Mouse (Mus musculus): ENCODE data around the gene Cpne9. TPM values are rescaled to one million over a fixed set of nuclear protein-coding genes. Genes with fewer than 3 reads are reported as not detected.
"Not testable (repeated sequence)": the region's sequence is repeated elsewhere in the genome, so short reads cannot be mapped to it uniquely, and the experiment has no call there.

Cpne9 gene
- polyA plus RNA-seq, 1 experiment = not detected

DNA sequence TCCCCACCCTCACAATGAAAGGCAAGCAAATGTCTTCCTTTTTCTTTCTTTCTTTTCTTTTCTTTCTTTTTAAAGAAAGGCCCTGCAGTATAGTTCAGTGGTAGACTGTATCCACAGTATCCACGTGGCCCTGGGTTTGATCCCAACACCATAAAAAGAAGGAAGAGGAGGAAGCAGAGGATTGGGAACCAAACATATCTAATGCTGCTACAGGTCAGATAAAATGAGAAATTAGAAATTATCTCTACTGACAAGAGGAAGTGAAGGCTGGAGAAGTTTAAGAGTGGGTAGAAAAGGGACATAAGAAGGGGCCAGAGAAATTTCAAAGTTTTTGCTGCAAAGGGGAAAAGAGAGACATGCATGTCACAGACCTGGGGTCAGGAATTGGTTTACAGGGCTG is 4.2 kb downstream of the Cpne9 start:
- WGBS = 45% methylated on average over 1 of the region's 1 CpGs

DNA sequence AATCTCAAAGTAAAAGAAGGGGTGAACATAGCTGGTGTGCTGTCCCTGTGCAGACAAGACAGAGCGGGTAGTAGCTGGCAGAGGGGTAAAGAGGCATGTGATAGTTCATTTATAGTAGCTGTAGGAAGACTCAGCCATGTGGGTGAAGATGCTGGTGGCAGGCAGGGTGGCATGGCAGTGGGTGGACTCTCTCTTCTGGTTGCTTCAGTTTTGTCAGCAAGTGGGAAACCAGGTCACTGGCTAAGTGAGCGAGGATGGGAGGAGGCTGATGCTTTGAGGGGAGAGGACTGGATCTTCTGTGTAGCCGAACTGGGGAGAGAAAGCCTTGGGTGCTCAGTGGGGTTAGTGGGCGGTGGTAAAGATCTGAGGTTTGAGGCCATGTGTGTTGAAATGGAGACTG is 5.1 kb downstream of the Cpne9 start:
- WGBS = 75% methylated on average over 4 of the region's 4 CpGs
- no peak for DNase-seq (ENCODE audit: low read depth, low spot score)

More for the DNA sequence above, 4.2 kb downstream of the Cpne9 start:
- no peak for DNase-seq (ENCODE audit: low read depth, low spot score)

DNA sequence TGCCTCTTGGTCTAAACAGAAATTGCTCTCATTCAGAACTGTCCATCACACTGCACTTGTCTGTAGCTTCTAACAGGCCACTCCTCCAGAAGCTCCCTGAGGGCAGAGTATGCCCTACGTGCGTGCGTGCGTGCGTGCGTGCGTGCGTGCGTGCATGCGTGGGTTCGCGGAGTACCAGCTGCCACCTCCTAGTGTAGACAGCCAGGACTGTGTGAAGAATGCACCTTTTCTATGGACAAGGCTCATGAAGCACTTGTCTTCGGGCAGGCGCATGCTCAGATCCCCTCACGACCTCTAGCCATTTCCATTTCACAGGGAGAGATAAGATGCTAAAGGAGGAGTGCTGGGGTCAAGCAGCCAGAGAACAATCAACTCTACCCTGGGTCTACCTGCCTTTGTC is 7.2 kb downstream of the Cpne9 start:
- WGBS = 93% methylated on average over 15 of the region's 15 CpGs
- DNase-seq (ENCODE audit: low read depth, low spot score) = no peak

DNA sequence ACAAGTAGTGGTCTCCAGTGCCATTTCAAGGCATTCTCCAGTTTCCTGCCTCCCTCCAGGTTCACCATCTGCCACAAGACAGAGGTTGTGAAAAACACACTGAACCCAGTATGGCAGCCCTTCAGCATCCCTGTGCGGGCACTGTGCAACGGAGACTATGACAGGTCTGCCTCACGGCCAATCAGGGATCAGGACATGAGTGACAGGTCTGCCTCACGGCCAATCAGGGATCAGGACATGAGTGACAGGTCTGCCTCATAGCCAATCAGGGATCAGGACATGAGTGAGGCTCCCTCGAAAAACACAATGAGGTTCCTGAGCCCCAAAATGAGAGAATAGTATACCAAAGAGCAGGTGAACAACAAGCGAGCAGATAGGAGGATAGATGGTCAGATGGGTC is 8.2 kb downstream of the Cpne9 start:
- no peak for DNase-seq (ENCODE audit: low read depth, low spot score)
- 72% methylated on average over 6 of the region's 6 CpGs for WGBS

DNA sequence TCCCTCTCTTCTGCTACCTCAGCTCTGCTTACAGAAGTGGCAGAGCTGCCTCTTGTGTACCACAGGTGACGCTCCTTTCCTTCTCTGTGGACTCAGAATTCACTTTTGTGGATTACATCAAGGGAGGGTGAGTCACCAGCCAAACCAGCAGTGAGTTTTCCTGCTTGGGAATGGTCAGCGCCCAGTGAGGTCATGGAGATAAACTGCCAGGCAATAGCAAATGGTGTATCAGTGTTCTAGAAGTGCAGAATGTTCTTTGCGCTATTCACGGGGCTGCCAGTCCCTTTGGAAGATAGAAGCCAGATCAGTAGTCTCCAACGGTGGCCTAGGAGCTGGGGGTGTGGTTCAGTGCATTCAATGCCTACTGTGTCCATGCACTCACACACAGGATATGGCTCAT is 10.8 kb downstream of the Cpne9 start:
- 52% methylated on average over 5 of the region's 5 CpGs for WGBS
- no peak for DNase-seq (ENCODE audit: low read depth, low spot score)

DNA sequence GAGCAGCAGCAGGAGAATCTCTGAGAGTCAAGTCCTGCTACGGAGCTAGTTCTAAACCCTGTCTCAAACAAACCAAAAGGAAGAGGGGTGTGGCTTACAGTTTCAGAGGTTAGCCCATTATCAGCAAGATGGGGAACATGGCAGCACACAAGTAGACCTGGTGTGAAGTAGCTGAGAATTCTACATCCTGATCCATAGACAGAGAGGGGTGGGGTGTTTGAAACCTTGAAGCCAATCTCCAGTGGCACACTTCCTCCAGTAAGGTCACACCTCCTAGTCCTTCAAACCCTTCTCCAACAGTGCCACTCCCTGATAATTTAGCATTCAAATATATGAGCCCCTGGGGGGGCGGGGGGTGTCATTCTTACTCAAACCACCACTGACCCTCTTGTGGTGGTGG is 13.9 kb downstream of the Cpne9 start:
- 89% methylated on average over 2 of the region's 2 CpGs for WGBS
- DNase-seq (ENCODE audit: low read depth, low spot score) = no peak

DNA sequence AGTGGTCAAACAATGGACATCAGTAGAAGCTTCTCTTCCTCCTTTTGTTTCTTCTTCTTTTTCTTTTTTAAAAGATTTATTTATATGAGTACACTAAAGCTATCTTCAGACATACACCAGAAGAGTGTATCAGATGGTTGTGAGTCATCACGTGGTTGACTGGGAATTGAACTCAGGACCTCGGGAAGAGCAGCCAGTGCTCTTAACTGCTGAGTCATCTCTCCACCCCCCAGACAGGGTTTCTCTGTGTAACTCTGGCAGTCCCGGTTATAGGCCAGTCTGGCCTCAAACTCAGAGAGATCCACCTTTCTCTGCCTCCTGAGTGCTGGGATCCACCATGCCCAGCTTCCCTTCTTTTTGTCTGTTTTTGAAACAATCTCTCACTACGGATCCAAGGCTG is 14.5 kb downstream of the Cpne9 start:
- 44% methylated on average over 4 of the region's 4 CpGs for WGBS
- no peak for DNase-seq (ENCODE audit: low read depth, low spot score)

DNA sequence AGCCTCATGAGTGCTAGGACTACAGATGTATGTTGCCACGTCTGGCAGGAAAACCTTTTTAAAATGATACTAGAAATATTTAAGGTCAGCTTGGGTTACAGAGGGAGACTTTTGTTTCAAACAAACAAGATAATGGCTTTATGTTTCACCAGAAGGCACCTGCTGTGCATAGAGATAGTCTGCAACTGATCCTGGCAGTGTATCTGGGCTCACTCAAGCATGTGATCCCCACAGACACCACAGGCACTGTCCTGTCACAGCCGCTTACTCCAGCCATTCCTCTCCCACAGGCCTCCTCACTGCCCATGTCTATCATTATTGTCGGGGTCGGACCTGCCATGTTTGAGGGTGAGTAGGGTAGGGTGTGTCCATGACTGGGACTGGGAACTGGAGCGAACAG is 19.2 kb downstream of the Cpne9 start:
- DNase-seq (ENCODE audit: low read depth, low spot score) = no peak
- WGBS = 82% methylated on average over 5 of the region's 5 CpGs

DNA sequence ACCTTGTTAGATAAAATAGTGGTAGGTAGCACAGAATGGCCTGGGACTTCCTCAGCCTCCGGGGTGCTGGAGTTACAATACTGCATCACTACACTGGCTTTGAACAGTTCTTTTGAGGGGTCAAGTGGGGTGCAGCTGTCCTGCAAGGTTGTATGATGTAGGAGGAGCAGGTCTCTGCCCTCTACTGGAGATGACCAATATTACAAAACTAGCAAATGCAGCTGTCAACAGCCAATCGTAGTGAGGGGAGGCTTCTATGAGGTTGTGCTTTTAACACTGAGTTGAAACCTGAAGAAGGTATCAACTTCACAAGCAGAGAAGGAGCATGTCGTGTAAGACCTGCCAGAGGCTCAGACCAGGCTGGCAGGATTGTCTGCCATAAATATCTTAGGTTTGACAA is 20.2 kb downstream of the Cpne9 start:
- DNase-seq (ENCODE audit: low read depth, low spot score) = no peak
- whole genome bisulfite sequencing = 19% methylated on average over 3 of the region's 3 CpGs

DNA sequence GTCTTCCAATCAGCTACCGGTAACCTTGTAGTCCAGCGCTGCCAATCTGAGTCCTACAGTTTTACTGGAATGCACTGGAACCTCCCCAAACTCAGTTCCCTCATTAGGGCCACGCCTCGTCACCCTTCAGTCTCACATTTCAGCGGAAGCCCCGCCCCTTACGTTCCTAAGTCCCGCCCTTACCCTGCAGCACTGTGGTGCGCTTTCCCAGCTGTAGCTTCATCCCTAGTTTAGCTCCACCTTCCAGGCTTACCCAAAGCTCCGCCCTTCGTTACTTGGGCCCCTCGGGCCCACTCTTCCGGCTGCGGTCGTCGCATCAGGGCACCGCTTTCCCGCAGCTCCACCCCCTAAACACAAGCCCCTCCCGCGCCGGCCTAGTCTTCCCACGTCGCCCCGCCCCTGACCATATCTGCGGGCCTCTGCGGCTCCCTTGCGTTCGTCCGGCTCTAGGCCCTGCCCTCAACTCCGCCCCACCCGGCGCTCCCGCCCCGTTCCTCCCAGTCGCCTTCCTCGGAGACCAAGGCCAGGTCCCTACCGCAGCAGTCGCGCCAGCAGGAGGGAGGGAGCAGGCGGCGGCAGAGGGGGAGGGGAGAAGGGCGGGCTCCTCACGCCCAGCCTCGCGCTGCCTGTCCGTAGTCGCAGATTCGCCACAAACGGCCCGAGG is 24.3 kb downstream of the Cpne9 start:
- under 1% methylated on average over 50 of the region's 50 CpGs for WGBS
- peak; percentile 97 for DNase-seq (ENCODE audit: low read depth, low spot score)

DNA sequence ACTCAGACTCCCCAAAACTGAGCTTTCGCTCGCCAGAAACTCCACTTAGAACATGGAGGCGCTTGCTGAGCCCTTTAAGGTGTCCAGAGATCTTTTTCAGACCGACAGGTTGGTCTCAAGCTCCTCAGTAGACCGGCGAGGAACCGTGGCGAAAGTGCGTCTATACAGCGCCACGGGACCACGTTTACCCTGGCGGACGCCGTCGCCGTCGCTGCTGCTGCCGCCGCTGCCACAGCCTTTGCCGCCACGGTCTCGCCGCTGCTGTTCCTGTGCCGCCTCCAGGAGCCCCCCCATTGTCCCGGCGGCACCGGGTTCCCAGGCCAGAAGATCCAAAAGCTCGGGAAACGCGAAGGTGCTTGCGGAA is 24.9 kb downstream of the Cpne9 start, which contains the start of gene Brpf1:
TSS of gene Brpf1 (plus strand) at position 152 of the 364 bp plus-strand sequence.
- DNase-seq (ENCODE audit: low read depth, low spot score) = no peak
- 0% methylated on average over 32 of the region's 32 CpGs for WGBS

DNA sequence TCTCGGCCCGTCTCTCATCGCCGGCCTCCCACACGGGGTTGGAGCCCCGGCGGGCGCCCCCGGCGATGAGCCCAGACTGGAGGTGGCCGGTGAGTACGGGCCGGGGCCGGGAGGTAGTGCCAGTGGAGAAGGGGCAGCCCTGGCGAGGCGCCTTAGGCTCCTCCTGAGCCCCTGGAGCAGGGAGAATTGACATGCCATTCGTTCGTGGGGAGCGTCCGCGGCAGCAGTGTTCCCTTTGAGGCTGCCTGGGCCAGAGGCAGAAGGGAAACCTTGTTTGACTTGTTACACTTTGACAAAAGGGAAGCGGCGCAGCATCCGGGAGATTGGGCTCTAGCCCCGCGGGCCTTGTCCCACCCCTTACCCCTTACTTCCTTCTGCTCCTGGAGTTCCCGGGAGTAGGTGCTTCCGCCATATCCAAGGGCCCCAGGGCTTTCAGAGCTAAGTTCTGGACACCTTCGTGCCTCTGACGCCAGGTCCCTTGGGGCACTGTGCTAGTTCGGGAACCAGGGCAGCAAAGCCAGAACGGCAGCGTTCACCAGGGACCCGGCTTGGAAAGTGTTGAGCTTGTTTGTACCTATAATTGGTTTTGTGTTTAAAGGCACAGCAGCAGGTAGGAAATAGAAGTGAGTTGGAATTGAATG is 25.5 kb downstream of the Cpne9 start:
- DNase-seq (ENCODE audit: low read depth, low spot score) = no peak
- WGBS = under 1% methylated on average over 34 of the region's 34 CpGs

DNA sequence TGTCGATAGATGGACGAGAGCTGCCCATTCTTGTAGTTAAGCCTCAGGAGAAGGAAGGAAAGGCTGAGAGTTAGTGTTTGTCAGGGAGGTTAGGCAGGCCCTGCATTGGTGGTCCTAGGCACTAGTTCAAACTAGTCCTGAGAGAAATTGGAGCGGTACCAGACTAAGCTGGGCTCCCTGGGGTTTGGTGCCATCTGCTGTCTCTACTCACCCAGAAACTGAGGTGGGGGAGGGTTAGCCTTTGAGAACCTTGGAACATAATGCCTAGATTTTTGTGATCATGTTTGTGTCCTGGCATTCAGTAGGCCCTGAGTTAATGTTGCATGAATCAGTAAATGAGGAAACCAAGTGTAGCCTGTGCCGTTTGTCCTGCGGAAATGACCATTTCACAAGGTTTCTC is 26.0 kb downstream of the Cpne9 start:
- 11% methylated on average over 5 of the region's 5 CpGs for WGBS
- DNase-seq (ENCODE audit: low read depth, low spot score) = no peak

DNA sequence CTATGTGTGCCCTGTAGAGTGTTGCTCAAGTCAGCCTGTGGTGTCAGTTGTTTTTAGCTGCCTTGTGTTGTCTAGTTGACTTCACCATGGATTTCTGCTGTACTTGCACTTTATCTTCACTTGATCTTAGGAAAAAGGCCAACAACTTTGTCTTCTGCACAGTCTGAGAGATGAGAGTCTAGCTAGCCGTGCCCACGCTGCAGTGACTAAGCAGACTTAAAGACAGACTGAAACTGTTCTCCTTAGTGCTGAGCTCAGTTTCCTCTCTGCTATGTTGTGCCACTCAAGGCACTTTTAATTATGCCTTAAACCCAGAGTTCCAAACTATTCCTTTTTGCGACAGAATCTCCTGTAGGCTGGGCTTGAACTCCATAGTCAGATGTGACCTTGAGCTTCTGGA is 33.9 kb downstream of the Cpne9 start:
- 91% methylated on average over 3 of the region's 3 CpGs for WGBS
- DNase-seq (ENCODE audit: low read depth, low spot score) = no peak

DNA sequence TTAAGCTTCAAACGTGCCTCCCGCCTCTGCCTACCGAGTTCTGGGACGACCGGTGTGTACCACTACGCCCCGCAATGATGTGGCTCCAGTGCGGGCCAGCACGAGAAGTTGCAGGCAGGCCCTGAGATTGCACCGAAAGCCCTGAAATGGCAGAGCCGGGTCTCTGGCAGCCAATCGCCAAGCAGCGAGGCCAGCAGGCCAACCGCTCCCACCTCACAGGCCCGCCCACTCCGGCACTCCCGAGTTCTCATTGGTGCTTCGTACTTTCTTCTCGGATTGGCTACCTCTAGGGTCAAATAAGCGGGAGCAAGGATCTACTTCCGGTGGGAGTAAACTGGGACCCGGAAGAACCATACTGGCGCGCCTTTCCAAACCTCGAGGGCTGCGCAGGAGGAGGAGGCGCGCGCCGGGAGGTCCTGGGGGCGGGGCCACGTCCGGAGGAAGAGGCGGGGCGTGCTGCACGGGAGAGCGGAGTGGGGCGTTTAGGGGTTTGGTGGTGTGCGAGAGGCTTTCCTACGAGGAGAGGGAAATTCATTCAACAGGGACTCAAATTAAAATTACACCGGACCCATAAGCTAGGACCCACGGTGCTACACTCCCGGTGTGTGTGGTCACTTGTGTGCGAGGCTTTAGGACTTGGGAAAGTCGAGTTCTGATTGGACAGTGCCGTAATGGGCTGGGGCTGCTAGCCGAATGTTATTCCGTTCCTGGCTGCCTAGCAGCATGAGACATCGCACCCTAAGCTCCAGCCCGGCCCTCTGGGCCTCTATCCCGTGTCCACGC is 44.6 kb downstream of the Cpne9 start, which contains the start of gene Ogg1:
TSS of gene Ogg1 (plus strand) at position 440 of the 783 bp plus-strand sequence.
- WGBS = 1% methylated on average over 52 of the region's 52 CpGs
- peak; percentile 98 for DNase-seq (ENCODE audit: low read depth, low spot score)

DNA sequence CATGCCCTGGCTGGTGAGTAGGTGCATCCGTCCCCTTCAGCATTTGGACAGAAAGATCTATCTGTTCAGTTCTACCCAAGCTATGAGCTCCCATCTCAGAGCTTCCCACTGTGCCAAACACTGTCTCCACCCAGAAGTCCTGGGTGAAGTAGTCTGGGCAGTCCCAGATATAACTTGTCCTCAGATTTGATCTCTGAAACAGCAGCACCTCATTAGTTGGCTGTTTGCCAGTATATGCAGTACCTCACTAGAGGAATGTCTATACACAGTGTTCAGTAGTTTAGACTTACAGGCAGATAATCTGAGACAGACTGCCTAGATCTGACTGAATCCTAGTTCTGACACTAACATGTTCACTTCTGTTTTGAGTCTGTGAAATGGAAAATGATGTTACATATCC is 47.3 kb downstream of the Cpne9 start:
- WGBS = 100% methylated on average over 1 of the region's 1 CpGs
- no peak for DNase-seq (ENCODE audit: low read depth, low spot score)

DNA sequence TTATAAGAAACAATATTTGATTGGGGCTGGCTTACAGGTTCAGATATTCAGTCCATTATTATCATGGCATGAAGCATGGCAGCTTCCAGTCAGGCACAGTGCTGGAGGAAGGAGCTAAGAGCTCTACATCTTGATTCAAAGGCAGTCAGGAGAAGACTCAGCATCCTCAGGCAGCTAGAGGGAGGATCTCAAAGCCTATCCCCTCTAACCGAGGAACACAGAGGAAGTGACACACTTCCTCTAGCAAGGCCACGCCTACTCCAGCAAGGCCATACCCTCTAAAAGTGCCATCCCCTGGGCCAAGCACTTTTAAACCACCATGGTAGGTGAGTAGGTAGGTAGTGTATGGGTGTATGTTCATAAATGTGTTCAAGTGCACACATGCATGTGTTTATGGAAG is 48.4 kb downstream of the Cpne9 start:
- WGBS = 29% methylated on average over 2 of the region's 2 CpGs
- DNase-seq (ENCODE audit: low read depth, low spot score) = no peak

DNA sequence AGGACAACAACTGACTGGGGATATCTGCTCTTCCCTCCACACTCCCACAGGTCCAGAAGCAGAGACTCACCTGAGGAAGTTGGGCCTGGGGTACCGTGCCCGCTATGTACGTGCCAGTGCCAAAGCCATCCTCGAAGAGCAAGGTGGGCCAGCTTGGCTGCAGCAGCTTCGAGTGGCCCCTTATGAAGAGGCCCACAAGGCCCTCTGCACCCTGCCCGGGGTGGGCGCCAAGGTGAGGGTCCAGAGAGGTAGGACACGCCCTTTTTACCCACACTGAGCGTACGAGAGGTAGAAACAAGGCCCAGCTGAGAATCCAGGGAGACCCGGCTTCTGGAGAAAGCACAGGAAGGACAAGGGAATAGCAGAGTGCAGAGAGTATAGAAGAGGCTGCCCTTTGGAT is 49.6 kb downstream of the Cpne9 start:
- 89% methylated on average over 11 of the region's 11 CpGs for WGBS
- DNase-seq (ENCODE audit: low read depth, low spot score) = no peak

DNA sequence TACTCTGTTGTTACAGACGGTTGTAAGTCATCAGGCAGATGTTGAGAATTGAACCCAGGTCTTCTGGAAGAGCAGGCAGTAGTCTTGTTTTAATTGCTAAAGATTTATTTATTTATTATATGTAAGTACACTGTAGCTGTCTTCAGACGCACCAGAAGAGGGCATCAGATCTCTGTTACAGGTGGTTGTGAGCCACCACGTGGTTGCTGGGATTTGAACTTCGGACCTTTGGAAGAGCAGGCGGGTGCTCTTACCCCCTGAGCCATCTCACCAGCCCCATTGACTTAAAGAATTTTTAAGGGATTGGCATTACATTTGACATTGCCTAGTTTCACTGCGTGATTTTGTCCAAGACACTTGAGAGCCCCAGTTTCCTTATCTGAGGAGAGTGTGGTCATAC is 50.6 kb downstream of the Cpne9 start:
- 24% methylated on average over 6 of the region's 6 CpGs for WGBS
- not testable (repeated sequence) for DNase-seq (ENCODE audit: low read depth, low spot score)

DNA sequence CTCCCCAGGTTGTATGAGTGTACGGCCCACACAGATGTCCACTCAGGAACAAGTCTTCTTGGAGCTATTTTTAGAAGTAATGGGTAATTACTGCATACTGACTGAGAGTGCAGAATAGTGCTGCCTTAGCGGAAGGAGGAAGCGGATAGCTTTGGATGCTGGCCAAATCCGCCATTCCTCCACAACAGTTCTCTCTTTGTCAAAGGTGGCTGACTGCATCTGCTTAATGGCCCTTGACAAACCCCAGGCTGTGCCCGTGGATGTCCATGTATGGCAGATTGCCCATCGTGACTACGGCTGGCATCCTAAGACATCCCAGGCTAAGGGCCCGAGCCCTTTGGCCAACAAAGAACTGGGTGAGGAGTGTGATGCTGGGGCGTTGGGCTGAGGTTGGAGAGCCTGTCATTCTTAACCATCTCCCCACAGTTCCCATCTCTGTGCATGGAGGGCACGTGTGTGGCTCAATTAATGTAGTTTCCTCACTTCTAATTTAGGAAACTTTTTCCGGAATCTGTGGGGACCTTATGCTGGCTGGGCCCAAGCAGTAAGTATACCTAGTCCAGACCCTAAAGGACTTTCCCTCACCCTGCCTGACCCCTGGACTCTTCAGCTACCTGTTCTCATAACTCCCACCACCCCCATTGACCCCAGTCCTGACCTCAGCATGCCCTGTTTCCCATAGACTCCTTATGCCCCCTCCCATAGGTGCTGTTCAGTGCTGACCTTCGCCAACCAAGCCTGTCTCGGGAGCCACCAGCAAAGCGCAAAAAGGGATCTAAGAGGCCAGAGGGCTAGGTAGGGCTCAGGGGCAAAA is 51.2 kb downstream of the Cpne9 start:
- DNase-seq (ENCODE audit: low read depth, low spot score) = peak; percentile 75
- 28% methylated on average over 14 of the region's 14 CpGs for WGBS

All from large intestine, adult 2 months (tissue).